Comparison of ENCODE assay signal across 8 mouse cellular contexts in the genomic region with DNA sequence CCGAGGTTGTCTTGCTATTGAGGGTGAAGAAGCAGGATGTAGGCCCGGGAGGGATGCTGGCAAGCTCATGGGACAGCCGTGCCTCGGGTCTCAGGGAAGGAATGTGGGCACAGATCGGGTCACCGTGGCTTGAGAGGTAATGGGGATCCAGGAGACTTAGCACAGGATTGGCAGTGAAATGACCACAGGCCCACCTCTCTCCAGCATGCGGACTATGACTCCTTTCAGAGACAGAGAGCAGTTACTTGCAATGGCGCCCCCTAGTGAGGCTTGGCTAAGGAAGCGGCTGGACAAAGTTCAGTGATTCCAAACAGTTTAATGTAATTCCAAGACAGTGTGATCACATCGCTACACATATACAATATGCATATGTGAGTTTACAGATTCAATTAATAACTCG. TPM values are rescaled to one million over a fixed set of nuclear protein-coding genes. Genes with fewer than 3 reads are reported as not detected.
A peak's percentile ranks its signal among the peaks of the same experiment; 100 is the strongest.
DNase-seq lines count a peak whose midpoint lies in the region; ATAC-seq and TF ChIP-seq lines count a peak whose summit lies in the region.
"Had no signal": no experiment of that assay in that cellular context is flagged by ENCODE, and none has a peak within 500 bp of the region (broad histone marks: within the 10 kb centered on the region; RNA-seq: fewer than 3 reads in every experiment).

No protein-coding gene starts in this region.

- TF ChIP-seq EP300 in ES-Bruce4 (IDR thresholded peaks at IDR 0.05; ENCODE audit: insufficient read depth, low read depth, low read length): no peak

- H3K27me3 ChIP-seq in ES-Bruce4 (ENCODE audit: control insufficient read depth, insufficient read depth, low read length, poor library complexity, severe bottlenecking): no peaks in the 10 kb centered on the region
- H3K27me3 ChIP-seq: liver, embryonic 13.5 days had no signal

- H3K36me3 ChIP-seq in ES-Bruce4 (ENCODE audit: control insufficient read depth, insufficient read depth, low read length, poor library complexity, severe bottlenecking): no peaks in the 10 kb centered on the region

- H3K27ac ChIP-seq in ES-Bruce4 (ENCODE audit: insufficient read depth, low read length): no peak overlapping the region
- H3K27ac ChIP-seq: liver, embryonic 13.5 days had no signal

- no peak overlapping the region for H3K9ac ChIP-seq in ES-Bruce4 (ENCODE audit: low read depth, poor library complexity, severe bottlenecking)
- H3K9ac ChIP-seq: liver, embryonic 13.5 days had no signal

- peak; percentile 53 to 63 for DNase-seq in left cerebral cortex, adult 18-20 months (ENCODE audit: low spot score in 2 of 2)
- no peak for DNase-seq in left cerebral cortex, adult 11 months (ENCODE audit: low spot score)
- DNase-seq in adrenal gland, postnatal 14 days: peak; percentile 77
- peak; percentile 67 for DNase-seq in right cerebral cortex, postnatal 14 days
- DNase-seq: liver, embryonic 13.5 days had no signal

- no peak overlapping the region for H3K4me3 ChIP-seq in ES-Bruce4 (ENCODE audit: low read depth, low read length)
- H3K4me3 ChIP-seq: liver, embryonic 13.5 days had no signal

- H3K4me1 ChIP-seq in ES-Bruce4 (ENCODE audit: control insufficient read depth, insufficient read depth, low read length): no peaks in the 10 kb centered on the region
- H3K4me1 ChIP-seq: liver, embryonic 13.5 days had no signal

- H3K9me3 ChIP-seq in ES-Bruce4 (replicated peaks; ENCODE audit: control insufficient read depth, insufficient read depth, low read length, poor library complexity, severe bottlenecking): peaks cover 6% of the 10 kb centered on the region; the same call in 1 of the 2 replicates
- H3K9me3 ChIP-seq: liver, embryonic 13.5 days had no signal

- 0 out of 2 replicates have a peak, but pooled peaks have one; percentile 21 for ATAC-seq in erythroblast, adult 5-6 weeks (replicated peaks; ENCODE audit: low FRiP score, poor library complexity, severe bottlenecking)
- ATAC-seq in megakaryocyte-erythroid progenitor cell, adult 5-6 weeks (replicated peaks; ENCODE audit: low FRiP score, low TSS enrichment, poor library complexity, severe bottlenecking): no peak

- TF ChIP-seq POLR2A in ES-Bruce4 (IDR thresholded peaks at IDR 0.05; ENCODE audit: insufficient read depth, low read length): no peak

- TF ChIP-seq CTCF in ES-Bruce4 (IDR thresholded peaks at IDR 0.05; ENCODE audit: low read depth, low read length): peak; percentile 80

RNA-seq across cellular contexts. Expression of a gene that starts 24.3 kb away (rescaled TPM):
- 10 to 100 TPM; 59.8 to 63.5 TPM for total RNA-seq in left cerebral cortex, adult 18-20 months (2021)
- polyA plus RNA-seq in ES-Bruce4 (2011; ENCODE audit: insufficient read depth, insufficient read length, low read depth, missing spikeins): not detected in 2 replicates
- 3.7 TPM in 2 replicates for total RNA-seq in adrenal gland, postnatal 14 days (2021)
- not detected in 2 replicates for total RNA-seq in erythroblast, adult 5-6 weeks (2015; ENCODE audit: low replicate concordance)
- total RNA-seq in erythroblast, adult 5-6 weeks (2017; ENCODE audit: low replicate concordance): 0.84 TPM in 1 of 2 replicates, not detected in the other
- not detected in 2 replicates for total RNA-seq in megakaryocyte-erythroid progenitor cell, adult 5-6 weeks (2014; fragmentation: Nextera tagmentation)
- not detected in 2 replicates for total RNA-seq in megakaryocyte-erythroid progenitor cell, adult 5-6 weeks (2017)

RNA-seq across cellular contexts. Expression of a gene that starts 50.2 kb away (rescaled TPM):
- 1 to 10 TPM in 1 of 2 experiments, under 1 TPM in 1; 0.30 to 1.0 TPM for total RNA-seq in left cerebral cortex, adult 18-20 months (2021)
- polyA plus RNA-seq in ES-Bruce4 (2011; ENCODE audit: insufficient read depth, insufficient read length, low read depth, missing spikeins): 1.4 and 2.4 TPM in 2 replicates
- total RNA-seq in adrenal gland, postnatal 14 days (2021): 0.78 and 1.1 TPM in 2 replicates
- total RNA-seq in erythroblast, adult 5-6 weeks (2015; ENCODE audit: low replicate concordance): not detected in 2 replicates
- not detected in 2 replicates for total RNA-seq in erythroblast, adult 5-6 weeks (2017; ENCODE audit: low replicate concordance)
- not detected in 2 replicates for total RNA-seq in megakaryocyte-erythroid progenitor cell, adult 5-6 weeks (2014; fragmentation: Nextera tagmentation)
- not detected in 2 replicates for total RNA-seq in megakaryocyte-erythroid progenitor cell, adult 5-6 weeks (2017)
- polyA plus RNA-seq: liver, embryonic 13.5 days had no signal

Comparison
In these comparisons a context has a peak if more than half of its experiments do, and no peak if none do; other contexts are left out.
1. RNA of a gene that starts 24.3 kb away (total RNA-seq): 59.8 to 63.5 TPM in left cerebral cortex, adult 18-20 months; 3.7 TPM in adrenal gland, postnatal 14 days, 0.84 TPM in erythroblast, adult 5-6 weeks and not detected in megakaryocyte-erythroid progenitor cell, adult 5-6 weeks; every median in the first group is over 10 times any median in the second.